Mouse (Mus musculus) urinary bladder, adult 18-20 months (tissue): Measurements from ENCODE around the gene Rin2.

ENCODE experiments used
- DNase-seq, 2 experiments: peaks; one replicate each; pipeline ENCODE4 v3.0.0; 2022; ENCODE audit warnings: low spot score in 2 of 2, mixed read lengths in 2 of 2

Gene Rin2

GRCm38 (mm10) chr2:145675142-145675755 is at the start of gene Rin2:
Rin2 (plus strand) TSS chr2:145675215.
- peak; percentile 75 to 89 for DNase-seq

GRCm38 (mm10) chr2:145631123-145631798 is 43.8 kb upstream of the Rin2 start:
- no peak for DNase-seq

GRCm38 (mm10) chr2:145631799-145632174 is 43.2 kb upstream of the Rin2 start:
- no peak for DNase-seq

- no peak for DNase-seq
Measured at GRCm38 (mm10) chr2:145633811-145634210, 41.2 kb upstream of the Rin2 start.

- DNase-seq, result no peak
Measured at GRCm38 (mm10) chr2:145640255-145640984, 34.6 kb upstream of the Rin2 start.

- no peak for DNase-seq
Measured at GRCm38 (mm10) chr2:145655373-145655960, 19.5 kb upstream of the Rin2 start.

GRCm38 (mm10) chr2:145656121-145656520 is 18.9 kb upstream of the Rin2 start:
- DNase-seq, result no peak

- no peak for DNase-seq
Measured at GRCm38 (mm10) chr2:145656716-145657115, 18.3 kb upstream of the Rin2 start.

- no peak for DNase-seq
Measured at GRCm38 (mm10) chr2:145661242-145661641, 13.8 kb upstream of the Rin2 start.

- no peak for DNase-seq
Measured at GRCm38 (mm10) chr2:145663899-145664298, 11.1 kb upstream of the Rin2 start.

- no peak for DNase-seq
Measured at GRCm38 (mm10) chr2:145664311-145664710, 10.7 kb upstream of the Rin2 start.

GRCm38 (mm10) chr2:145668135-145668534 is 6.9 kb upstream of the Rin2 start:
- no peak for DNase-seq

GRCm38 (mm10) chr2:145670131-145670530 is 4.9 kb upstream of the Rin2 start:
- no peak for DNase-seq

GRCm38 (mm10) chr2:145674496-145675141 is 396 bp upstream of the Rin2 start:
- no peak for DNase-seq

GRCm38 (mm10) chr2:145675756-145676543 is 935 bp downstream of the Rin2 start:
- peak in 1 of 2 experiments; percentile 24 for DNase-seq

GRCm38 (mm10) chr2:145676544-145676925 is 1.5 kb downstream of the Rin2 start:
- no peak for DNase-seq

GRCm38 (mm10) chr2:145676936-145677335 is 1.9 kb downstream of the Rin2 start:
- DNase-seq, result no peak

- no peak for DNase-seq
Measured at GRCm38 (mm10) chr2:145680141-145680540, 5.1 kb downstream of the Rin2 start.

- DNase-seq, result no peak
Measured at GRCm38 (mm10) chr2:145680762-145681161, 5.7 kb downstream of the Rin2 start.

- no peak for DNase-seq
Measured at GRCm38 (mm10) chr2:145681626-145682025, 6.6 kb downstream of the Rin2 start.

- DNase-seq, result no peak
Measured at GRCm38 (mm10) chr2:145682924-145683323, 7.9 kb downstream of the Rin2 start.
